Comparison of ENCODE assay signal across 9 mouse cellular contexts in genomic region chr6:51489787-51490186, GRCm38 (mm10). TPM values are rescaled to one million over a fixed set of nuclear protein-coding genes. Genes with fewer than 3 reads are reported as not detected.
DNase-seq lines count a peak whose midpoint lies in the region; ATAC-seq and TF ChIP-seq lines count a peak whose summit lies in the region.
"Had no signal": no experiment of that assay in that cellular context is flagged by ENCODE, and none has a peak within 500 bp of the region (broad histone marks: within the 10 kb centered on the region; RNA-seq: fewer than 3 reads in every experiment).

No protein-coding gene starts in this region.

- peak; percentile 21 to 26 for DNase-seq in lung, adult 18-20 months
- DNase-seq in lung, adult 2 months, result no peak
- DNase-seq in cerebellum, postnatal 36 days, result peak; percentile 69 to 71
- DNase-seq in hindbrain, embryonic 14.5 days (ENCODE audit: low spot score), result no peak
- DNase-seq in right cerebral cortex, postnatal 14 days, result no peak

- peak overlapping the region; percentile 53 for H3K27ac ChIP-seq in heart, embryonic 15.5 days
- H3K27ac ChIP-seq in liver, embryonic 16.5 days (ENCODE audit: low read length), result no peak overlapping the region
- no peak overlapping the region for H3K27ac ChIP-seq in hindbrain, embryonic 14.5 days
- H3K27ac ChIP-seq in forebrain, embryonic 13.5 days, result no peak overlapping the region
- H3K27ac ChIP-seq: neural tube, embryonic 12.5 days had no signal

- 0 out of 2 replicates have a peak, but pooled peaks cover 2% of the 10 kb centered on the region for H3K9me3 ChIP-seq in heart, embryonic 15.5 days (replicated peaks)
- H3K9me3 ChIP-seq in liver, embryonic 16.5 days (replicated peaks; ENCODE audit: control insufficient read depth, low read length), result no peaks in the 10 kb centered on the region
- H3K9me3 ChIP-seq in hindbrain, embryonic 14.5 days (ENCODE audit: control insufficient read depth, low read length), result no peaks in the 10 kb centered on the region
- peaks cover 4% of the 10 kb centered on the region; the same call in 1 of the 2 replicates for H3K9me3 ChIP-seq in forebrain, embryonic 13.5 days (replicated peaks)
- H3K9me3 ChIP-seq: neural tube, embryonic 12.5 days had no signal

- no peak for TF ChIP-seq POLR2A in lung, adult 2 months (IDR thresholded peaks at IDR 0.05; ENCODE audit: borderline replicate concordance, extremely low read depth, low read depth, low read length)

- ATAC-seq in heart, embryonic 15.5 days (replicated peaks; ENCODE audit: insufficient number of reproducible peaks, insufficient read depth, low FRiP score, low read depth), result no peak
- ATAC-seq in liver, embryonic 16.5 days (ENCODE audit: low read depth), result peak; percentile 62
- ATAC-seq in hindbrain, embryonic 14.5 days (ENCODE audit: low FRiP score), result no peak
- no peak for ATAC-seq in forebrain, embryonic 13.5 days

- H3K4me1 ChIP-seq in lung, adult 2 months (ENCODE audit: control insufficient read depth, insufficient read depth, low read length), result no peaks in the 10 kb centered on the region
- peaks cover 8% of the 10 kb centered on the region for H3K4me1 ChIP-seq in heart, embryonic 15.5 days (replicated peaks)
- no peaks in the 10 kb centered on the region; the same call in 1 of the 2 replicates for H3K4me1 ChIP-seq in liver, embryonic 16.5 days (ENCODE audit: control insufficient read depth, low read depth, low read length)
- no peaks in the 10 kb centered on the region for H3K4me1 ChIP-seq in hindbrain, embryonic 14.5 days (replicated peaks; ENCODE audit: control insufficient read depth, insufficient read depth, low read length)
- H3K4me1 ChIP-seq in forebrain, embryonic 13.5 days, result no peaks in the 10 kb centered on the region
- H3K4me1 ChIP-seq: neural tube, embryonic 12.5 days had no signal

- no peaks in the 10 kb centered on the region for H3K36me3 ChIP-seq in heart, embryonic 15.5 days
- H3K36me3 ChIP-seq in liver, embryonic 16.5 days (ENCODE audit: control insufficient read depth, insufficient read depth), result no peaks in the 10 kb centered on the region
- 0 out of 2 replicates have a peak, but pooled peaks cover under 1% of the 10 kb centered on the region for H3K36me3 ChIP-seq in hindbrain, embryonic 14.5 days (replicated peaks; ENCODE audit: control insufficient read depth, insufficient read depth)
- peaks cover under 1% of the 10 kb centered on the region; the same call in 1 of the 2 replicates for H3K36me3 ChIP-seq in forebrain, embryonic 13.5 days (ENCODE audit: poor library complexity, severe bottlenecking)
- H3K36me3 ChIP-seq: neural tube, embryonic 12.5 days had no signal

- H3K27me3 ChIP-seq in heart, embryonic 15.5 days, result no peaks in the 10 kb centered on the region
- no peaks in the 10 kb centered on the region for H3K27me3 ChIP-seq in liver, embryonic 16.5 days (ENCODE audit: control insufficient read depth, insufficient read depth, low read depth, low read length)
- no peaks in the 10 kb centered on the region for H3K27me3 ChIP-seq in hindbrain, embryonic 14.5 days (ENCODE audit: control insufficient read depth, insufficient read depth, low read length)
- H3K27me3 ChIP-seq in forebrain, embryonic 13.5 days, result no peaks in the 10 kb centered on the region
- H3K27me3 ChIP-seq: neural tube, embryonic 12.5 days had no signal

- TF ChIP-seq CTCF in lung, adult 2 months (IDR thresholded peaks at IDR 0.05; ENCODE audit: insufficient read depth, low read length), result no peak

- 57% methylated on average over 2 of the region's 2 CpGs for WGBS in lung, adult 2 months
- 23% methylated on average over 2 of the region's 2 CpGs for WGBS in heart, embryonic 15.5 days
- WGBS in liver, embryonic 16.5 days (ENCODE audit: insufficient replicate concordance), result 60% methylated on average over 2 of the region's 2 CpGs
- WGBS in hindbrain, embryonic 14.5 days, result 60% methylated on average over 2 of the region's 2 CpGs
- 60% methylated on average over 2 of the region's 2 CpGs for WGBS in forebrain, embryonic 13.5 days

- no peak overlapping the region for H3K9ac ChIP-seq in heart, embryonic 15.5 days
- no peak overlapping the region for H3K9ac ChIP-seq in liver, embryonic 16.5 days (ENCODE audit: low read depth, low read length)
- H3K9ac ChIP-seq in hindbrain, embryonic 14.5 days, result no peak overlapping the region
- no peak overlapping the region for H3K9ac ChIP-seq in forebrain, embryonic 13.5 days
- H3K9ac ChIP-seq: neural tube, embryonic 12.5 days had no signal

- no peak overlapping the region for H3K4me2 ChIP-seq in heart, embryonic 15.5 days
- no peak overlapping the region for H3K4me2 ChIP-seq in liver, embryonic 16.5 days (ENCODE audit: low read depth, low read length)
- H3K4me2 ChIP-seq in hindbrain, embryonic 14.5 days (replicated peaks), result no peak overlapping the region
- no peak overlapping the region for H3K4me2 ChIP-seq in forebrain, embryonic 13.5 days
- H3K4me2 ChIP-seq: neural tube, embryonic 12.5 days had no signal

- no peak overlapping the region for H3K4me3 ChIP-seq in lung, adult 2 months (replicated peaks; ENCODE audit: extremely low read depth, low read depth, low read length)
- H3K4me3 ChIP-seq in heart, embryonic 15.5 days, result no peak overlapping the region
- H3K4me3 ChIP-seq in liver, embryonic 16.5 days (ENCODE audit: low read depth, low read length), result no peak overlapping the region
- H3K4me3 ChIP-seq in hindbrain, embryonic 14.5 days (replicated peaks; ENCODE audit: low read length), result no peak overlapping the region
- H3K4me3 ChIP-seq in forebrain, embryonic 13.5 days, result no peak overlapping the region
- H3K4me3 ChIP-seq: neural tube, embryonic 12.5 days had no signal

RNA-seq across cellular contexts. Expression of gene Cbx3, which starts 19.6 kb away (rescaled TPM):
- polyA plus RNA-seq in lung, adult 2 months (2012; rRNA removed), result 5.1 and 9.7 TPM in 2 replicates
- 266 and 311 TPM in 2 replicates for polyA plus RNA-seq in heart, embryonic 15.5 days (2015; fragmentation: Nextera tagmentation; extraction: Ambion mirVana)
- polyA plus RNA-seq in liver, embryonic 16.5 days (2015; fragmentation: Nextera tagmentation; extraction: Ambion mirVana), result 169 and 198 TPM in 2 replicates
- polyA plus RNA-seq in hindbrain, embryonic 14.5 days (2014; fragmentation: Nextera tagmentation; extraction: Ambion mirVana), result 353 and 390 TPM in 2 replicates
- 732 and 791 TPM in 2 replicates for polyA plus RNA-seq in forebrain, embryonic 13.5 days (2015; fragmentation: Nextera tagmentation; extraction: Ambion mirVana)

RNA-seq across cellular contexts. Expression of gene Hnrnpa2b1, which starts 20.1 kb away (rescaled TPM):
- 45.4 and 73.2 TPM in 2 replicates for polyA plus RNA-seq in lung, adult 2 months (2012; rRNA removed)
- 1,124 and 1,142 TPM in 2 replicates for polyA plus RNA-seq in heart, embryonic 15.5 days (2015; fragmentation: Nextera tagmentation; extraction: Ambion mirVana)
- polyA plus RNA-seq in liver, embryonic 16.5 days (2015; fragmentation: Nextera tagmentation; extraction: Ambion mirVana), result 712 and 778 TPM in 2 replicates
- 701 and 734 TPM in 2 replicates for polyA plus RNA-seq in hindbrain, embryonic 14.5 days (2014; fragmentation: Nextera tagmentation; extraction: Ambion mirVana)
- 2,330 and 2,378 TPM in 2 replicates for polyA plus RNA-seq in forebrain, embryonic 13.5 days (2015; fragmentation: Nextera tagmentation; extraction: Ambion mirVana)

RNA-seq across cellular contexts. Expression of gene Snx10, which starts 33.9 kb away (rescaled TPM):
- polyA plus RNA-seq in lung, adult 2 months (2012; rRNA removed), result 2.6 and 4.0 TPM in 2 replicates
- 15.3 and 15.5 TPM in 2 replicates for polyA plus RNA-seq in heart, embryonic 15.5 days (2015; fragmentation: Nextera tagmentation; extraction: Ambion mirVana)
- polyA plus RNA-seq in liver, embryonic 16.5 days (2015; fragmentation: Nextera tagmentation; extraction: Ambion mirVana), result 8.8 TPM in 2 replicates
- polyA plus RNA-seq in hindbrain, embryonic 14.5 days (2014; fragmentation: Nextera tagmentation; extraction: Ambion mirVana), result 60.3 and 69.1 TPM in 2 replicates
- 41.2 and 43.8 TPM in 2 replicates for polyA plus RNA-seq in forebrain, embryonic 13.5 days (2015; fragmentation: Nextera tagmentation; extraction: Ambion mirVana)

RNA-seq across cellular contexts. Expression of gene Nfe2l3, which starts 57.3 kb away (rescaled TPM):
- polyA plus RNA-seq in lung, adult 2 months (2012; rRNA removed), result 3.0 and 3.5 TPM in 2 replicates
- polyA plus RNA-seq in heart, embryonic 15.5 days (2015; fragmentation: Nextera tagmentation; extraction: Ambion mirVana), result 1.9 and 3.3 TPM in 2 replicates
- 0.15 and 0.21 TPM in 2 replicates for polyA plus RNA-seq in liver, embryonic 16.5 days (2015; fragmentation: Nextera tagmentation; extraction: Ambion mirVana)
- polyA plus RNA-seq in hindbrain, embryonic 14.5 days (2014; fragmentation: Nextera tagmentation; extraction: Ambion mirVana), result 6.0 and 9.6 TPM in 2 replicates
- polyA plus RNA-seq in forebrain, embryonic 13.5 days (2015; fragmentation: Nextera tagmentation; extraction: Ambion mirVana), result 3.7 and 3.8 TPM in 2 replicates

Comparison
In these comparisons a context has a peak if more than half of its experiments do, and no peak if none do; other contexts are left out.
1. DNase-seq: peak in lung, adult 18-20 months (2 of 2) and cerebellum, postnatal 36 days (2 of 2); none in lung, adult 2 months (single experiment), hindbrain, embryonic 14.5 days (single experiment) and right cerebral cortex, postnatal 14 days (single experiment).
2. RNA of gene Cbx3, which starts 19.6 kb away (polyA plus RNA-seq): 732 to 791 TPM in forebrain, embryonic 13.5 days, 353 to 390 TPM in hindbrain, embryonic 14.5 days, 266 to 311 TPM in heart, embryonic 15.5 days and 169 to 198 TPM in liver, embryonic 16.5 days; 5.1 to 9.7 TPM in lung, adult 2 months; every median in the first group is over 10 times any median in the second.